Mouse (Mus musculus): ENCODE data around the gene 6330409D20Rik. TPM values are rescaled to one million over a fixed set of nuclear protein-coding genes. Genes with fewer than 3 reads are reported as not detected.

6330409D20Rik gene
- polyA plus RNA-seq (2015; fragmentation: Nextera tagmentation; extraction: Ambion mirVana) = 2.8 and 3.5 TPM in 2 replicates

- no peaks in the 10 kb centered on the region for H3K27me3 ChIP-seq (replicated peaks; ENCODE audit: control insufficient read depth, insufficient read depth, low read length)
- H3K4me3 ChIP-seq (replicated peaks; ENCODE audit: low read length) = peak within 1 kb of the TSS; percentile 84
- H3K4me2 ChIP-seq (ENCODE audit: low read length) = peak within 1 kb of the TSS; percentile 85
- WGBS = 5% methylated on average over 11 of the region's 11 CpGs
- peak within 1 kb of the TSS; percentile 87 for H3K9ac ChIP-seq (replicated peaks; ENCODE audit: low read depth, low read length)
- H3K9me3 ChIP-seq (ENCODE audit: control insufficient read depth, low read length) = no peaks in the 10 kb centered on the region
- H3K36me3 ChIP-seq (ENCODE audit: control insufficient read depth, insufficient read depth) = peaks cover under 1% of the 10 kb centered on the region; the same call in 1 of the 2 replicates
- peak within 1 kb of the TSS; percentile 86 for H3K27ac ChIP-seq (ENCODE audit: low read length)
- H3K4me1 ChIP-seq (replicated peaks; ENCODE audit: control insufficient read depth, insufficient read depth, low read length) = peaks cover 22% of the 10 kb centered on the region
- ATAC-seq = 0 out of 2 replicates have a peak, but pooled peaks have one; percentile 1
These were observed at the start of gene 6330409D20Rik for GRCm38 (mm10) chr2:32740916-32741272. TSS of gene 6330409D20Rik (minus strand) at chr2:32741016.

GRCm38 (mm10) chr2:32788581-32788980 lies 47.8 kb upstream of the 6330409D20Rik start:
- no peak overlapping the region for H3K27ac ChIP-seq (ENCODE audit: low read length)
- 79% methylated on average over 2 of the region's 2 CpGs for WGBS
- ATAC-seq = no peak

GRCm38 (mm10) chr2:32787176-32787575 lies 46.4 kb upstream of the 6330409D20Rik start:
- no peaks in the 10 kb centered on the region for H3K4me1 ChIP-seq (replicated peaks; ENCODE audit: control insufficient read depth, insufficient read depth, low read length)
- no peak overlapping the region for H3K27ac ChIP-seq (ENCODE audit: low read length)
- ATAC-seq = no peak
- 72% methylated on average over 6 of the region's 6 CpGs for WGBS
- no peaks in the 10 kb centered on the region for H3K9me3 ChIP-seq (ENCODE audit: control insufficient read depth, low read length)
- H3K27me3 ChIP-seq (replicated peaks; ENCODE audit: control insufficient read depth, insufficient read depth, low read length) = no peaks in the 10 kb centered on the region
- H3K4me3 ChIP-seq (replicated peaks; ENCODE audit: low read length) = no peak overlapping the region
- no peak overlapping the region for H3K9ac ChIP-seq (replicated peaks; ENCODE audit: low read depth, low read length)
- H3K4me2 ChIP-seq (ENCODE audit: low read length) = no peak overlapping the region
- H3K36me3 ChIP-seq (ENCODE audit: control insufficient read depth, insufficient read depth) = peaks cover 2% of the 10 kb centered on the region; the same call in 1 of the 2 replicates

More at GRCm38 (mm10) chr2:32788581-32788980, 47.8 kb upstream of the 6330409D20Rik start:
- Histone ChIP-seq H3K4me2 (ENCODE audit: low read length) (no peak overlapping the region), H3K4me1 (replicated peaks; ENCODE audit: control insufficient read depth, insufficient read depth, low read length) (no peaks in the 10 kb centered on the region), H3K27me3 (replicated peaks; ENCODE audit: control insufficient read depth, insufficient read depth, low read length) (no peaks in the 10 kb centered on the region), H3K9ac (replicated peaks; ENCODE audit: low read depth, low read length) (no peak overlapping the region), H3K4me3 (replicated peaks; ENCODE audit: low read length) (no peak overlapping the region), H3K9me3 (ENCODE audit: control insufficient read depth, low read length) (no peaks in the 10 kb centered on the region), H3K36me3 (ENCODE audit: control insufficient read depth, insufficient read depth) (peaks cover 2% of the 10 kb centered on the region; the same call in 1 of the 2 replicates)

- Histone ChIP-seq H3K27me3 (replicated peaks; ENCODE audit: control insufficient read depth, insufficient read depth, low read length) (no peaks in the 10 kb centered on the region), H3K36me3 (ENCODE audit: control insufficient read depth, insufficient read depth) (no peaks in the 10 kb centered on the region; the same call in 1 of the 2 replicates), H3K9me3 (ENCODE audit: control insufficient read depth, low read length) (no peaks in the 10 kb centered on the region), H3K27ac (ENCODE audit: low read length) (no peak within 1 kb of the TSS), H3K4me1 (replicated peaks; ENCODE audit: control insufficient read depth, insufficient read depth, low read length) (no peaks in the 10 kb centered on the region), H3K4me3 (replicated peaks; ENCODE audit: low read length) (no peak within 1 kb of the TSS), H3K9ac (replicated peaks; ENCODE audit: low read depth, low read length) (no peak within 1 kb of the TSS), H3K4me2 (ENCODE audit: low read length) (0 out of 2 replicates have a peak within 1 kb of the TSS, but pooled peaks have one; percentile 7)
- no peak for ATAC-seq
- 71% methylated on average over 4 of the region's 4 CpGs for WGBS
These were observed 43.3 kb upstream of the 6330409D20Rik start, which contains the start of gene Cfap157 for GRCm38 (mm10) chr2:32784048-32784681. TSS of gene Cfap157 (minus strand) at chr2:32784428.

GRCm38 (mm10) chr2:32781710-32782109 lies 40.9 kb upstream of the 6330409D20Rik start:
- Histone ChIP-seq H3K27ac (ENCODE audit: low read length) (no peak overlapping the region), H3K36me3 (ENCODE audit: control insufficient read depth, insufficient read depth) (no peaks in the 10 kb centered on the region), H3K9me3 (ENCODE audit: control insufficient read depth, low read length) (no peaks in the 10 kb centered on the region), H3K4me3 (replicated peaks; ENCODE audit: low read length) (no peak overlapping the region), H3K27me3 (replicated peaks; ENCODE audit: control insufficient read depth, insufficient read depth, low read length) (no peaks in the 10 kb centered on the region), H3K4me2 (ENCODE audit: low read length) (no peak overlapping the region), H3K9ac (replicated peaks; ENCODE audit: low read depth, low read length) (no peak overlapping the region), H3K4me1 (replicated peaks; ENCODE audit: control insufficient read depth, insufficient read depth, low read length) (no peaks in the 10 kb centered on the region)
- no peak for ATAC-seq
- 82% methylated on average over 6 of the region's 6 CpGs for WGBS

GRCm38 (mm10) chr2:32779714-32780113 lies 38.9 kb upstream of the 6330409D20Rik start:
- no peak for ATAC-seq

GRCm38 (mm10) chr2:32779131-32779530 lies 38.3 kb upstream of the 6330409D20Rik start:
- Histone ChIP-seq H3K4me2 (ENCODE audit: low read length) (no peak overlapping the region), H3K9me3 (ENCODE audit: control insufficient read depth, low read length) (no peaks in the 10 kb centered on the region), H3K36me3 (ENCODE audit: control insufficient read depth, insufficient read depth) (no peaks in the 10 kb centered on the region), H3K27me3 (replicated peaks; ENCODE audit: control insufficient read depth, insufficient read depth, low read length) (no peaks in the 10 kb centered on the region), H3K4me3 (replicated peaks; ENCODE audit: low read length) (no peak overlapping the region), H3K9ac (replicated peaks; ENCODE audit: low read depth, low read length) (no peak overlapping the region), H3K27ac (ENCODE audit: low read length) (no peak overlapping the region), H3K4me1 (replicated peaks; ENCODE audit: control insufficient read depth, insufficient read depth, low read length) (peaks cover 13% of the 10 kb centered on the region)
- WGBS = 17% methylated on average over 8 of the region's 8 CpGs
- no peak for ATAC-seq

More at GRCm38 (mm10) chr2:32779714-32780113, 38.9 kb upstream of the 6330409D20Rik start:
- Histone ChIP-seq H3K4me3 (replicated peaks; ENCODE audit: low read length) (no peak overlapping the region), H3K9ac (replicated peaks; ENCODE audit: low read depth, low read length) (no peak overlapping the region), H3K4me2 (ENCODE audit: low read length) (no peak overlapping the region), H3K9me3 (ENCODE audit: control insufficient read depth, low read length) (no peaks in the 10 kb centered on the region), H3K36me3 (ENCODE audit: control insufficient read depth, insufficient read depth) (no peaks in the 10 kb centered on the region), H3K27ac (ENCODE audit: low read length) (no peak overlapping the region), H3K27me3 (replicated peaks; ENCODE audit: control insufficient read depth, insufficient read depth, low read length) (no peaks in the 10 kb centered on the region), H3K4me1 (replicated peaks; ENCODE audit: control insufficient read depth, insufficient read depth, low read length) (peaks cover 13% of the 10 kb centered on the region)
- 90% methylated on average over 6 of the region's 6 CpGs for WGBS

GRCm38 (mm10) chr2:32778081-32778480 lies 37.3 kb upstream of the 6330409D20Rik start:
- 94% methylated on average over 6 of the region's 6 CpGs for WGBS
- no peak overlapping the region for H3K4me2 ChIP-seq (ENCODE audit: low read length)
- peaks cover 13% of the 10 kb centered on the region for H3K4me1 ChIP-seq (replicated peaks; ENCODE audit: control insufficient read depth, insufficient read depth, low read length)
- ATAC-seq = no peak
- no peak overlapping the region for H3K27ac ChIP-seq (ENCODE audit: low read length)
- no peaks in the 10 kb centered on the region for H3K27me3 ChIP-seq (replicated peaks; ENCODE audit: control insufficient read depth, insufficient read depth, low read length)
- no peaks in the 10 kb centered on the region for H3K9me3 ChIP-seq (ENCODE audit: control insufficient read depth, low read length)
- no peaks in the 10 kb centered on the region for H3K36me3 ChIP-seq (ENCODE audit: control insufficient read depth, insufficient read depth)
- no peak overlapping the region for H3K9ac ChIP-seq (replicated peaks; ENCODE audit: low read depth, low read length)
- no peak overlapping the region for H3K4me3 ChIP-seq (replicated peaks; ENCODE audit: low read length)

- peak overlapping the region; percentile 72 for H3K4me2 ChIP-seq (ENCODE audit: low read length)
- peak overlapping the region; percentile 26; the same call in 1 of the 2 replicates for H3K9ac ChIP-seq (replicated peaks; ENCODE audit: low read depth, low read length)
- no peaks in the 10 kb centered on the region for H3K27me3 ChIP-seq (replicated peaks; ENCODE audit: control insufficient read depth, insufficient read depth, low read length)
- no peak for ATAC-seq
- H3K27ac ChIP-seq (ENCODE audit: low read length) = no peak overlapping the region
- peak overlapping the region; percentile 74 for H3K4me3 ChIP-seq (replicated peaks; ENCODE audit: low read length)
- WGBS = 17% methylated on average over 22 of the region's 22 CpGs
- no peaks in the 10 kb centered on the region for H3K9me3 ChIP-seq (ENCODE audit: control insufficient read depth, low read length)
- H3K36me3 ChIP-seq (ENCODE audit: control insufficient read depth, insufficient read depth) = no peaks in the 10 kb centered on the region
- peaks cover 13% of the 10 kb centered on the region for H3K4me1 ChIP-seq (replicated peaks; ENCODE audit: control insufficient read depth, insufficient read depth, low read length)
These were observed 35.4 kb upstream of the 6330409D20Rik start for GRCm38 (mm10) chr2:32776192-32776591.

Data from forebrain, embryonic 16.5 days (tissue).